Mouse (Mus musculus): Measurements from ENCODE around the gene Setd3.

Gene Setd3

DNA sequence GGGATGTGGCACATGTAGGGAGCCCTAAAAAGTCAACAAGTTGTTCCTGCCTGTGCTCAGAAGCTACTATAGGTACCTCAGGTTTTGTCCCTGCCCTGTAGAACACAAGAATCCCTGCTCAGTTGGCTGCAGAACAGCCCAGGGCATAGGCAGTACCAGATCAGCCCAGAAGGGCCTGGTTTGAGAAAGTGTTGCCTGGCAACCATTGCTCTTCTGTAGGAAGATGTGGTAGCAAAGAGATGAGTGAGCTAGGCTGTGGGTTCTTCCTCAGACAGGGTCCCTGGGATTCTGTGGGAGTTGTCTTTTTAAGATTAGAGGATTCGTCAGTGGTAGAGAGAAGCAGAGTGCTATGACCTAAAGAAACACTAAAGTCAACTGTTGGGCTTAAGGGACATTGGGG lies 21.0 kb upstream of the Setd3 start:
- no peak for DNase-seq

- DNase-seq: no peak
Measured at GRCm38 (mm10) chr12:108198447-108198846, 19.3 kb upstream of the Setd3 start.

GRCm38 (mm10) chr12:108195761-108196160 lies 16.6 kb upstream of the Setd3 start:
- DNase-seq: no peak

- no peak for DNase-seq
Measured at GRCm38 (mm10) chr12:108193878-108194277, 14.8 kb upstream of the Setd3 start.

GRCm38 (mm10) chr12:108187541-108188091 lies 8.5 kb upstream of the Setd3 start:
- DNase-seq: no peak

DNA sequence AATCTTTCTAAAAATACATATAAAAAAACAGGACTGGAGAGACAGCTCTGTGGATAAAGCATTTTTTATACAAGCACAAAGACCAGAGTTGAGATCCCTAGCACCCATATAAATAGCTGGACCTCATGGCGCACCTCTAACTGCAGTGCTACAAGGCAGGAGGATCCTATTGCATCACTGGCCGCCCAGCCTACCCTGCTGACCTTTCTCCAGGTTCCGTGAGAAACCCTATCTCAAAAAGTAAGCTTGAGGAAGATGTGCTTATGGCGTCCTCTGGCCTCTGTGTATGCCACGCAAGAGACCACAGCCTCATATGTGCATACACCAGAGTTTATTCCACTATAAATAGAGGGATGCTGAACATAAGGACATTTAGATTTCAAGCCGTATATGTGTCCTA lies 2.6 kb upstream of the Setd3 start:
- DNase-seq: no peak

DNA sequence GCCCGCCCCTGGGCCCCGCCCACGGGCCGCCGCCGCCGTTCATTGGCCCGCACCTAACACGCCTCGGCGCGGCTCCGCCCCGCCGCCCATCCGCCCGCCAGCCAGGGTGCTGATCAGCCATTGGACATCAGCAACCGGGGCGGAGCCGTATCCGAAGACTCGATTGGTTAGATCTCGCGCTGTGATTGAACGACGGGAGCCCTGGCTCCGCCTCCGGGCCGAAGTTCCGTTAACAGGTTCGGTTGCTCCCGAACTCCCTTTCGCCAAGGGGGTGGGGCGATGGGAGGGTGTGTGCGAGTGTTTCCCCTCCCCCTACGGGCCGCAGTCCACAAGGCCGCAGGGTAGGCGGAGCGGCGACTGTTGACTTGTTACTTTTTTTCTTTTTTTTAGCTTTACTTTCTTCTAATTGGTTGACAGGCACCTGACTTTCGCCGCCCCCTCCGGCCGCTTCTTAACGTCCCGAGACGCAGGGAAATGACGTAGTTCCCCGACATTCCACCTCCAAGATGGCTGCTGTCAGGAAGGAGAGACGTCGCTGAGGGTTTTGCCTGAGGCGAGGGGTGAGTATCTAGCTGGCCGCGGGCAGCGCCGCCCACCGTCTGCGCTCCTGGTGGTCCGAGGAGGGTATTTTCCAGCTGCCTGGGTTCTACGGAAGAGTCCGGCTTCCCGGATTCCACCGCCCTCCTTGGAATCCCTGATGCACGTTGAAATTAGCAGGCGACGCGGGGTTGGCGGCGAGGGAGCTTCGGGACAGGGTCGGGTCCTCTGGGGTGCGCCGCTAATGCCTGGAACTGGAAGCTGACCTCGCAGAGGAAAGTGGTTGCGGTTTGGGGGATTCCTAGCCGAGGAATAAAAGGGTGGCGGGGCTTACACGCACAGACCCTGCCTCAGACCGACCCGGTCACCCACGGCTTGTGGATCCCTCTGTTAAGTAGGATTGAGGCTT lies 480 bp upstream of the Setd3 start, which contains the start of gene Ccnk:
Gene Ccnk (plus strand): TSS at position 259 of the 946 bp plus-strand sequence.
- DNase-seq: peak; percentile 100

GRCm38 (mm10) chr12:108178331-108179245 lies 526 bp downstream of the Setd3 start:
- DNase-seq: peak; percentile 68

DNA sequence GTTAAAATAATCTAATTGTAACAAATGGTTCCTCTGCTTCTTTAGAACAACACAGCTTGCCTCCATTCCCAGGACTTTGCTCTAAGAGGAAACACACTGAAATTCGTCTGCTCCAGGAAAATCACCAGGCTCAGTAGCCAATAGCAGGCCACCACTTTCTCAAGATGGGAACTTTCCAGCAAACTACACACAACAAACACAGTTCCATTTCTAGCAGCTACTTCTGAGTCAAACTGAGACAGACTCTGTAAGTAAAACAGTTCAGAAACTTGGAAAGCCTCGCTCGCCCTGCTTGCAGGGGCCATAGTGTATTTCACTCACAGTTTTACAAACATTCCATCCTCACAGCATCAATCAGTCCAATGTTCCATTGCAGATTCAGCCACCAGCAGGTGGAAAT lies 2.7 kb downstream of the Setd3 start:
- DNase-seq: no peak

- no peak for DNase-seq
Measured at GRCm38 (mm10) chr12:108174606-108175505, 4.3 kb downstream of the Setd3 start.

DNA sequence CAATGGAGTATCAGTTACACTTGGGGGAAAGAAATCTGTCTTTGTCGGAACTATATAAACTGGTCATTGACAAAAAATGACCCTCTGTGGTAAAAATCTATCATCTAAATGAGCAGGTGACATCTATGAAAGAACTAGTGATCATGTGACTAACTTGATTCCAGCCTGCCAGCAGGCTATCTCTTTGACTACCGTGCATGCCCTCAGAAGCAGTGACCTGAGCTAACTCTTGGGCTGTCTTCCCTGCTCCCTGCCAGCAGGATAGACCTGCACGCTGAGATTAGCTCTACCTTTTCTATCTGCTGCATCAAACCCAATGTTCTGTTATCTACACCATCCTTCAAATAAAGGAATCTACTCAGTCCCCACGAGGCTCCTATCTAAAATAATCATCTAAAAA lies 6.5 kb downstream of the Setd3 start:
- DNase-seq: no peak

GRCm38 (mm10) chr12:108171336-108171735 lies 7.8 kb downstream of the Setd3 start:
- DNase-seq: peak; percentile 43

GRCm38 (mm10) chr12:108170467-108170866 lies 8.6 kb downstream of the Setd3 start:
- no peak for DNase-seq

- no peak for DNase-seq
Measured at GRCm38 (mm10) chr12:108168909-108169308, 10.2 kb downstream of the Setd3 start.

DNA sequence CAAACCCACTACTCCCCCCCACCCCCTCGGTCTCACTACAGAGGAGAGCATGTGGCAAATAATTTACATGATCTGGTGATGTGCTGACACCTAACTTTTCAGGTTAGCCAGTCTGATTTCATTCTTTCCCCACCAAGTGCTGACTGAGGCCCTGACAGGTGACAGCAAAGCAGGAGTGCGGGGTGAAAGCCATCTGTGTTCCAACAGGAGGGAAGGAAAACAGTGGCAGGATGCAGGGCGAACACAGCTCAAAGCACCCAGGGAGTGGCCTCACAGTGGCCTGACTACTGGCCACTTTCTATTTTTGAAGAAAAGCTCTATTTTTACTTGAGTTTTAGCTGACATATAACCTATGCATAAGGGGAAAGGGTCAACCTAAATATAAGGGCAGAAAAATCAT lies 15.4 kb downstream of the Setd3 start:
- no peak for DNase-seq

DNA sequence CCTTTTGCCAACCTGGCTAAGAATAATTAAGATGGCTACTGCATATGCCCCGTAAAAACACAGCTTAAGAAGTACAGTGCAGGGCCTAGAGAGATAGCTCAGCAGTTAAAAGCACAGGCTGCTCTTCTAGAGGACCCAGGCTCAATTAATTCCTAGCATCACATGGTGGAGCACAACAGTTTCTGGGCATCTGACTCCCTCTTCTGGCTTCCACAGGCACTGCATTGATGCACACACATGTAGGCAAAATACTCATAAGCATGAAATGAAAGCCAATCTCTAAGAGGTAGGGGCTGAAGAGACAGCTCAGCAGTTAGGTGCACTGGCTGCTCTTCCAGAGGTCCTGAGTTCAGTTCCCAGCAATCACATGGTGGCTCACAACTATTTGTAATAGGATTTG lies 17.1 kb downstream of the Setd3 start:
- DNase-seq: no peak

DNA sequence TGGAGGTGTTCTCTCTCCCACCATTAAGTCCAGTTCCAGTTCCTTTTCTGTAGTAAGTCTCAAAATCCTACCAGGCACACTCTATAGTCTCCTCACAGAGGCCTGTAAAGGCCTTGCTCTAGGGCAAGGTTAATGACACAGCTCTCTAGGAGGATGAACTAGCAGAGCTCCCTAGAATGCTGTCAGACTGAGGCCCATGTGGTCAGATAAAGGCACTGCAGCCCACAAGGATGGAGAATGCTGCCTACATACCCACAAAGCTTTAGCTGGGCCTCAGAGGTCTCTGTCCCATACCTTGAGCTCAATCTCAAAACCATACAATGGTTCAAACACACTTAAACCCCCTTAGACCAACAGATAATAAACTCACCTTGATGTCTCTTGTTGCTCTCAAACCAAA lies 19.3 kb downstream of the Setd3 start:
- no peak for DNase-seq

- DNase-seq: no peak
Measured at GRCm38 (mm10) chr12:108152743-108153142, 26.4 kb downstream of the Setd3 start.

DNA sequence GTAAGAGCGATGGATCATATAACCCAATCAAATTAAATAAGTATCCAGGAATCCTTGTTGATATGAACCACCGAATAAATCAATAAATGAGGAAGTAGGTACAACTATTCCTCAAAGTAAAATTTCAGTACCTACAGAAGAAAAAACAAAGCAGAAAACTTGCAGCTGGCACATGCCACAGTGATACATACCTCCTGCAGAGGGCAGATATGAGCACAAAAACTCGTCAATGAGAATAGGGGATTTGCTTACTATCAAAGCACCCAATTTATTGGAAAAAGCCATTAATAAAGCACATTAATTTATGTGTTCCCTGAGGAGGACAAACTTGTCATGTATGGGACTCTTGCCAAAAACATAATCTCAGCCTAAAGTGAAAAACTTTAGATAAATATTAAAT lies 29.4 kb downstream of the Setd3 start:
- DNase-seq: no peak

- no peak for DNase-seq
Measured at GRCm38 (mm10) chr12:108145198-108145597, 33.9 kb downstream of the Setd3 start.

GRCm38 (mm10) chr12:108143624-108144498 lies 35.3 kb downstream of the Setd3 start:
- DNase-seq: no peak

Measured in cerebellum, adult 9-10 months (tissue).